19 mouse cellular contexts compared by ENCODE assay signal in the genomic region with DNA sequence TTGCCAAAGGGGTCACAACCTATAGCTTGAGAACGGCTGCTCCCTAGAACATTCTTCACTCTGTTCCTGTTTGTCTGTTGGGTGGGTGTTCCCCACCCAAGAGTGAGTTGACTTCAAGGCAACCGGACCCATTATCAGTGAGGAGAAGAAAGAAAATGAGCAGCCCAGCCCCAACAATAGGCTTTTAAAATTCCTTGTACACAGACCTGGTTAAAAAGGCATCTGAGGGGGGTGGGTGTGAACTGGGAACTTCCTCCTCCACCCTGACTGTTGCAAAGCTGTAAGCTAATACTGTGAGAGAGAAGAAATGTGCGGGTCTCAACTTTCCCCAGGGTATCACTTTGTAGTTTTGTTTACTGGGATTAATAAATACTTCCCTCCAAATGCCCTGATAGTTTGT.
DNase-seq lines count a peak whose midpoint lies in the region; ATAC-seq and TF ChIP-seq lines count a peak whose summit lies in the region.
"Had no signal": no experiment of that assay in that cellular context is flagged by ENCODE, and none has a peak within 500 bp of the region (broad histone marks: within the 10 kb centered on the region; RNA-seq: fewer than 3 reads in every experiment).

No protein-coding gene starts in this region.

- no peak for DNase-seq in gastrocnemius, adult 2 months
- DNase-seq in gastrocnemius, adult 8-10 months (ENCODE audit: low spot score in 2 of 2), result no peak
- DNase-seq in cerebellum, postnatal 4 days (ENCODE audit: low spot score in 2 of 2), result no peak
- no peak for DNase-seq in hindbrain, embryonic 14.5 days (ENCODE audit: low spot score)
- DNase-seq: adrenal gland, postnatal 14 days; cerebellum, adult 9-10 months; embryo, embryonic 11 days; liver, postnatal 0 days; retina, postnatal 1 day had no signal

- H3K27ac ChIP-seq in gastrocnemius, adult 2 months, result peak overlapping the region; percentile 66
- H3K27ac ChIP-seq in intestine, embryonic 15.5 days, result no peak overlapping the region
- H3K27ac ChIP-seq in intestine, embryonic 16.5 days (ENCODE audit: low read length), result no peak overlapping the region
- H3K27ac ChIP-seq in brown adipose tissue, adult 24 weeks (replicated peaks; ENCODE audit: low read depth, low read length), result peak overlapping the region; percentile 35
- no peak overlapping the region for H3K27ac ChIP-seq in hindbrain, embryonic 14.5 days
- H3K27ac ChIP-seq: forebrain, embryonic 15.5 days; left cerebral cortex, adult 2 months had no signal

- intact Hi-C loops in gastrocnemius, adult 2 months (cut with DNase I), result no loop called here

- peaks cover 16% of the 10 kb centered on the region; the same call in 1 of the 2 replicates for H3K4me1 ChIP-seq in intestine, embryonic 15.5 days (replicated peaks)
- peaks cover 23% of the 10 kb centered on the region; the same call in 1 of the 2 replicates for H3K4me1 ChIP-seq in intestine, embryonic 16.5 days (ENCODE audit: control insufficient read depth, insufficient read depth, low read length)
- H3K4me1 ChIP-seq in E14TG2a.4 (replicated peaks; ENCODE audit: low read depth, low read length), result peaks cover 84% of the 10 kb centered on the region
- H3K4me1 ChIP-seq in brown adipose tissue, adult 24 weeks (ENCODE audit: control insufficient read depth, insufficient read depth, insufficient read length, low read length), result peaks cover 27% of the 10 kb centered on the region
- no peaks in the 10 kb centered on the region for H3K4me1 ChIP-seq in hindbrain, embryonic 14.5 days (replicated peaks; ENCODE audit: control insufficient read depth, insufficient read depth, low read length)
- H3K4me1 ChIP-seq: forebrain, embryonic 15.5 days had no signal

- ATAC-seq in intestine, embryonic 15.5 days, result 0 out of 2 replicates have a peak, but pooled peaks have one; percentile 16
- ATAC-seq in intestine, embryonic 16.5 days, result no peak
- ATAC-seq in hindbrain, embryonic 14.5 days (ENCODE audit: low FRiP score), result no peak
- ATAC-seq: forebrain, embryonic 15.5 days; liver, postnatal 0 days had no signal

- no peaks in the 10 kb centered on the region for H3K27me3 ChIP-seq in intestine, embryonic 15.5 days (replicated peaks)
- H3K27me3 ChIP-seq in intestine, embryonic 16.5 days (replicated peaks; ENCODE audit: control insufficient read depth, insufficient read depth, low read length), result no peaks in the 10 kb centered on the region
- H3K27me3 ChIP-seq in E14TG2a.4 (ENCODE audit: insufficient read depth, low read length), result no peaks in the 10 kb centered on the region
- H3K27me3 ChIP-seq in hindbrain, embryonic 14.5 days (ENCODE audit: control insufficient read depth, insufficient read depth, low read length), result no peaks in the 10 kb centered on the region
- H3K27me3 ChIP-seq: forebrain, embryonic 15.5 days had no signal

- H3K9me3 ChIP-seq in intestine, embryonic 15.5 days, result no peaks in the 10 kb centered on the region
- H3K9me3 ChIP-seq in intestine, embryonic 16.5 days (ENCODE audit: control insufficient read depth, low read length), result no peaks in the 10 kb centered on the region
- H3K9me3 ChIP-seq in E14TG2a.4 (ENCODE audit: low read length), result 0 out of 2 replicates have a peak, but pooled peaks cover 5% of the 10 kb centered on the region
- H3K9me3 ChIP-seq in hindbrain, embryonic 14.5 days (ENCODE audit: control insufficient read depth, low read length), result no peaks in the 10 kb centered on the region
- H3K9me3 ChIP-seq: forebrain, embryonic 15.5 days had no signal

- H3K4me2 ChIP-seq in intestine, embryonic 15.5 days (replicated peaks), result no peak overlapping the region
- H3K4me2 ChIP-seq in intestine, embryonic 16.5 days (ENCODE audit: low read depth, low read length), result no peak overlapping the region
- no peak overlapping the region for H3K4me2 ChIP-seq in hindbrain, embryonic 14.5 days (replicated peaks)
- H3K4me2 ChIP-seq: forebrain, embryonic 15.5 days; midbrain, embryonic 11.5 days had no signal

- WGBS in intestine, embryonic 15.5 days, result 17% methylated on average over 3 of the region's 3 CpGs
- WGBS in intestine, embryonic 16.5 days, result 22% methylated on average over 3 of the region's 3 CpGs
- 28% methylated on average over 3 of the region's 3 CpGs for WGBS in hindbrain, embryonic 14.5 days

- no peaks in the 10 kb centered on the region for H3K36me3 ChIP-seq in intestine, embryonic 15.5 days
- no peaks in the 10 kb centered on the region for H3K36me3 ChIP-seq in intestine, embryonic 16.5 days (ENCODE audit: control insufficient read depth, insufficient read depth, low read length)
- H3K36me3 ChIP-seq in E14TG2a.4 (ENCODE audit: insufficient read depth, low read length), result 0 out of 2 replicates have a peak, but pooled peaks cover 3% of the 10 kb centered on the region
- H3K36me3 ChIP-seq in hindbrain, embryonic 14.5 days (replicated peaks; ENCODE audit: control insufficient read depth, insufficient read depth), result no peaks in the 10 kb centered on the region
- H3K36me3 ChIP-seq: forebrain, embryonic 15.5 days had no signal

- H3K4me3 ChIP-seq in gastrocnemius, adult 2 months, result no peak overlapping the region
- no peak overlapping the region for H3K4me3 ChIP-seq in intestine, embryonic 15.5 days (replicated peaks)
- H3K4me3 ChIP-seq in intestine, embryonic 16.5 days (ENCODE audit: low read length), result no peak overlapping the region
- H3K4me3 ChIP-seq in E14TG2a.4 (replicated peaks; ENCODE audit: low read length), result peak overlapping the region; percentile 45
- H3K4me3 ChIP-seq in brown adipose tissue, adult 24 weeks (ENCODE audit: insufficient read depth, low read depth, low read length), result no peak overlapping the region
- no peak overlapping the region for H3K4me3 ChIP-seq in hindbrain, embryonic 14.5 days (replicated peaks; ENCODE audit: low read length)
- H3K4me3 ChIP-seq: erythroblast, embryonic 14.5 days; forebrain, embryonic 15.5 days; layer of hippocampus, adult 2 months; left cerebral cortex, adult 2 months; myocyte had no signal

- H3K9ac ChIP-seq in intestine, embryonic 15.5 days, result no peak overlapping the region
- H3K9ac ChIP-seq in intestine, embryonic 16.5 days (ENCODE audit: low read depth, low read length), result no peak overlapping the region
- H3K9ac ChIP-seq in hindbrain, embryonic 14.5 days, result no peak overlapping the region
- H3K9ac ChIP-seq: forebrain, embryonic 15.5 days; liver, postnatal 0 days had no signal

- TF ChIP-seq CTCF in gastrocnemius, adult 2 months (IDR thresholded peaks at IDR 0.05), result no peak
- TF ChIP-seq CTCF in E14TG2a.4 (conservative IDR thresholded peaks at IDR 0.05; ENCODE audit: low read length), result no peak

Comparison
In these comparisons a context has a peak if more than half of its experiments do, and no peak if none do; other contexts are left out.
1. H3K27ac ChIP-seq: peak in gastrocnemius, adult 2 months (single experiment) and brown adipose tissue, adult 24 weeks (single experiment); none in intestine, embryonic 15.5 days (single experiment), intestine, embryonic 16.5 days (single experiment) and hindbrain, embryonic 14.5 days (single experiment).